In genomic region chr5:75404601-75405285, GRCm38 (mm10) we compare ENCODE assay signal across 17 mouse cellular contexts.
DNase-seq lines count a peak whose midpoint lies in the region; ATAC-seq and TF ChIP-seq lines count a peak whose summit lies in the region.
"Had no signal": no experiment of that assay in that cellular context is flagged by ENCODE, and none has a peak within 500 bp of the region (broad histone marks: within the 10 kb centered on the region; RNA-seq: fewer than 3 reads in every experiment).

No protein-coding gene starts in this region.

- H3K27me3 ChIP-seq in embryonic facial prominence, embryonic 15.5 days = no peaks in the 10 kb centered on the region
- no peaks in the 10 kb centered on the region for H3K27me3 ChIP-seq in neural tube, embryonic 14.5 days (ENCODE audit: control insufficient read depth, insufficient read depth, low read length)
- H3K27me3 ChIP-seq in forebrain, embryonic 14.5 days (replicated peaks; ENCODE audit: control insufficient read depth, insufficient read depth, low read length) = no peaks in the 10 kb centered on the region
- H3K27me3 ChIP-seq: hindbrain, embryonic 12.5 days had no signal

- DNase-seq in brain, embryonic 14.5 days (ENCODE audit: low read depth) = peak; percentile 35
- peak; percentile 35 to 79 for DNase-seq in kidney, postnatal 25 days
- DNase-seq in forebrain, embryonic 14.5 days (ENCODE audit: low spot score) = no peak
- no peak for DNase-seq in c-Kit-positive CD71-positive TER-119-positive erythroid progenitor cells, embryonic 14.5 days (ENCODE audit: low spot score)
- DNase-seq in heart, postnatal 14 days = no peak
- DNase-seq: adrenal gland, postnatal 10 days; gastrocnemius, postnatal 25 days; thymus, adult 2 months had no signal

- no peak overlapping the region for H3K4me2 ChIP-seq in embryonic facial prominence, embryonic 15.5 days (replicated peaks)
- no peak overlapping the region for H3K4me2 ChIP-seq in neural tube, embryonic 14.5 days (ENCODE audit: low read depth, low read length)
- H3K4me2 ChIP-seq in forebrain, embryonic 14.5 days (ENCODE audit: low read length) = no peak overlapping the region
- H3K4me2 ChIP-seq: heart, embryonic 13.5 days; hindbrain, embryonic 12.5 days; midbrain, embryonic 13.5 days had no signal

- no peaks in the 10 kb centered on the region for H3K9me3 ChIP-seq in embryonic facial prominence, embryonic 15.5 days (replicated peaks)
- no peaks in the 10 kb centered on the region for H3K9me3 ChIP-seq in neural tube, embryonic 14.5 days (ENCODE audit: control insufficient read depth, low read length)
- H3K9me3 ChIP-seq in forebrain, embryonic 14.5 days (replicated peaks; ENCODE audit: control insufficient read depth, low read length) = no peaks in the 10 kb centered on the region
- H3K9me3 ChIP-seq: G1E; heart, embryonic 13.5 days; hindbrain, embryonic 12.5 days; midbrain, embryonic 13.5 days had no signal

- no peaks in the 10 kb centered on the region for H3K36me3 ChIP-seq in embryonic facial prominence, embryonic 15.5 days
- H3K36me3 ChIP-seq in neural tube, embryonic 14.5 days (ENCODE audit: control insufficient read depth, insufficient read depth, low read length) = no peaks in the 10 kb centered on the region
- no peaks in the 10 kb centered on the region for H3K36me3 ChIP-seq in forebrain, embryonic 14.5 days (ENCODE audit: control insufficient read depth, insufficient read depth, low read length)
- H3K36me3 ChIP-seq: G1E; heart, embryonic 13.5 days; hindbrain, embryonic 12.5 days; midbrain, embryonic 13.5 days had no signal

- intact Hi-C loops in heart, postnatal 14 days (cut with DNase I) = no loop called here

- H3K4me1 ChIP-seq in embryonic facial prominence, embryonic 15.5 days = peaks cover 36% of the 10 kb centered on the region
- H3K4me1 ChIP-seq in neural tube, embryonic 14.5 days (ENCODE audit: control insufficient read depth, insufficient read depth, low read length) = peaks cover 8% of the 10 kb centered on the region; the same call in 1 of the 2 replicates
- H3K4me1 ChIP-seq in forebrain, embryonic 14.5 days (ENCODE audit: control insufficient read depth, insufficient read depth, low read length) = peaks cover 8% of the 10 kb centered on the region; the same call in 1 of the 2 replicates

- H3K4me3 ChIP-seq in embryonic facial prominence, embryonic 15.5 days (replicated peaks) = no peak overlapping the region
- H3K4me3 ChIP-seq in neural tube, embryonic 14.5 days (ENCODE audit: low read depth, low read length) = no peak overlapping the region
- no peak overlapping the region for H3K4me3 ChIP-seq in forebrain, embryonic 14.5 days (ENCODE audit: low read depth, low read length)
- H3K4me3 ChIP-seq: erythroblast, embryonic 14.5 days; heart, embryonic 13.5 days; hindbrain, embryonic 12.5 days; midbrain, embryonic 13.5 days; myocyte had no signal

- no peak overlapping the region for H3K9ac ChIP-seq in embryonic facial prominence, embryonic 15.5 days
- no peak overlapping the region for H3K9ac ChIP-seq in neural tube, embryonic 14.5 days (replicated peaks; ENCODE audit: low read depth, low read length)
- no peak overlapping the region for H3K9ac ChIP-seq in forebrain, embryonic 14.5 days (ENCODE audit: low read length)
- H3K9ac ChIP-seq: heart, embryonic 13.5 days; hindbrain, embryonic 12.5 days; midbrain, embryonic 13.5 days had no signal

- 26% methylated on average over 9 of the region's 9 CpGs for WGBS in embryonic facial prominence, embryonic 15.5 days
- WGBS in neural tube, embryonic 14.5 days = 26% methylated on average over 9 of the region's 9 CpGs
- 34% methylated on average over 9 of the region's 9 CpGs for WGBS in forebrain, embryonic 14.5 days

- no peak for ATAC-seq in embryonic facial prominence, embryonic 15.5 days (ENCODE audit: insufficient number of reproducible peaks, low FRiP score, low TSS enrichment, low read depth)
- 0 out of 2 replicates have a peak, but pooled peaks have one; percentile 34 for ATAC-seq in neural tube, embryonic 14.5 days (ENCODE audit: low read depth)
- no peak for ATAC-seq in forebrain, embryonic 14.5 days
- ATAC-seq: intestine, postnatal 0 days; midbrain, embryonic 13.5 days had no signal

- no peak for TF ChIP-seq POLR2A in brain, embryonic 14.5 days (IDR thresholded peaks at IDR 0.05; ENCODE audit: borderline replicate concordance, extremely low read depth, insufficient read depth, insufficient read length, poor library complexity, severe bottlenecking)

- peak overlapping the region; percentile 48; the same call in 1 of the 2 replicates for H3K27ac ChIP-seq in embryonic facial prominence, embryonic 15.5 days (replicated peaks)
- H3K27ac ChIP-seq in neural tube, embryonic 14.5 days (ENCODE audit: low read depth, low read length) = no peak overlapping the region
- H3K27ac ChIP-seq in forebrain, embryonic 14.5 days (ENCODE audit: low read depth, low read length) = no peak overlapping the region
- H3K27ac ChIP-seq: heart, embryonic 13.5 days; hindbrain, embryonic 12.5 days; midbrain, embryonic 13.5 days had no signal

- TF ChIP-seq CTCF in brain, embryonic 14.5 days (IDR thresholded peaks at IDR 0.05; ENCODE audit: borderline replicate concordance, extremely low read depth, insufficient read depth, insufficient read length) = no peak

Comparison
In these comparisons a context has a peak if more than half of its experiments do, and no peak if none do; other contexts are left out.
1. DNase-seq: peak in brain, embryonic 14.5 days (single experiment) and kidney, postnatal 25 days (2 of 2); none in forebrain, embryonic 14.5 days (single experiment), c-Kit-positive CD71-positive TER-119-positive erythroid progenitor cells, embryonic 14.5 days (single experiment) and heart, postnatal 14 days (0 of 2).